Mouse (Mus musculus) spleen, adult 2 months (tissue): Measurements from ENCODE around the gene Apold1.

ENCODE experiments used
- CTCF ChIP-seq: fragments of 200-500 bp; IDR thresholded peaks from 2 replicates; pipeline ENCODE4 v1.5.1; 2011; ENCODE audit warnings: mild to moderate bottlenecking, inconsistent platforms; ENCODE audit not compliant: insufficient read depth, insufficient read length, insufficient replicate concordance; ENCODE audit errors: extremely low read depth
- POLR2A ChIP-seq: fragments of 200-500 bp; IDR thresholded peaks from 2 replicates; pipeline ENCODE4 v1.6.1; 2011; ENCODE audit warnings: low read depth, low read length, inconsistent platforms

GRCm38 (mm10) chr6:134963910-134964309 is 17.6 kb upstream of the Apold1 start:
- TF ChIP-seq POLR2A (no peak), CTCF (no peak)
